Mouse (Mus musculus) lung, embryonic 15.5 days (tissue): ENCODE results near the gene Ptpn3. TPM values are rescaled to one million over a fixed set of nuclear protein-coding genes. Genes with fewer than 3 reads are reported as not detected.

ENCODE experiments used
- ATAC-seq: fragments of 200-750 bp; cut with Nextera tagmentation; 2 replicates; pipeline ENCODE4 v1.8.0; 2017; ENCODE audit warnings: moderate number of reproducible peaks, borderline replicate concordance; ENCODE audit not compliant: low FRiP score, low TSS enrichment; ENCODE audit errors: extremely low read depth
- H3K27ac ChIP-seq: fragments of 300-500 bp; sonication (generic); 2 replicates; pipeline ENCODE4 v1.5.1; 2015; ENCODE audit warnings: moderate library complexity, mild to moderate bottlenecking, inconsistent platforms
- H3K27me3 ChIP-seq: fragments of 300-500 bp; sonication (generic); 2 replicates; pipeline ENCODE4 v1.6.1; 2015; ENCODE audit warnings: inconsistent platforms
- H3K36me3 ChIP-seq: fragments of 300-500 bp; sonication (generic); 2 replicates; pipeline ENCODE4 v1.6.1; 2015; ENCODE audit warnings: inconsistent platforms
- H3K4me1 ChIP-seq: fragments of 300-500 bp; sonication (generic); 2 replicates; pipeline ENCODE4 v1.6.1; 2015; ENCODE audit warnings: inconsistent platforms
- H3K4me2 ChIP-seq: fragments of 300-500 bp; sonication (generic); 2 replicates; pipeline ENCODE4 v1.6.1; 2015; ENCODE audit warnings: inconsistent platforms, mild to moderate bottlenecking, moderate library complexity
- H3K4me3 ChIP-seq: fragments of 300-500 bp; sonication (generic); 2 replicates; pipeline ENCODE4 v1.5.1; 2015; ENCODE audit warnings: mild to moderate bottlenecking, inconsistent platforms
- H3K9ac ChIP-seq: fragments of 300-500 bp; sonication (generic); 2 replicates; pipeline ENCODE4 v1.6.1; 2015; ENCODE audit warnings: inconsistent platforms
- H3K9me3 ChIP-seq: fragments of 300-500 bp; sonication (generic); 2 replicates; pipeline ENCODE4 v1.6.1; 2016; ENCODE audit warnings: inconsistent platforms
- WGBS: fragments of 180-500 bp; shearing (Covaris S2); methylation state at CpG from one replicate; pipeline ENCODE4 v1.1.7; 2015; 5-methylcytosine and 5-hydroxymethylcytosine counted together
- polyA plus RNA-seq: library from polyadenylated mRNA; unstranded; fragments of >200 nt; fragmentation: Nextera tagmentation; extraction: Ambion mirVana; gene quantifications from 2 replicates; pipeline ENCODE4 v1.2.1, GENCODE M21; 2015

Ptpn3 gene
- 4.5 and 4.6 TPM in 2 replicates for polyA plus RNA-seq

- Histone ChIP-seq H3K4me1 (peaks cover 25% of the 10 kb centered on the region), H3K27me3 (peaks cover 42% of the 10 kb centered on the region; the same call in 1 of the 2 replicates), H3K9me3 (no peaks in the 10 kb centered on the region), H3K4me3 (peak within 1 kb of the TSS; percentile 81), H3K4me2 (peak within 1 kb of the TSS; percentile 85), H3K27ac (peak within 1 kb of the TSS; percentile 87), H3K9ac (peak within 1 kb of the TSS; percentile 69), H3K36me3 (no peaks in the 10 kb centered on the region)
- peak; percentile 89 for ATAC-seq
- under 1% methylated on average over 42 of the region's 42 CpGs for WGBS
Observed at GRCm38 (mm10) chr4:57301410-57302313, at the start of gene Ptpn3. Ptpn3 (minus strand) TSS chr4:57301837.

GRCm38 (mm10) chr4:57350541-57350940, 48.9 kb upstream of the Ptpn3 start:
- no peak for ATAC-seq
- 89% methylated on average over 2 of the region's 2 CpGs for WGBS
- no peak overlapping the region for H3K4me3 ChIP-seq

GRCm38 (mm10) chr4:57343996-57344395, 42.4 kb upstream of the Ptpn3 start:
- H3K9ac ChIP-seq, result no peak overlapping the region
- H3K27me3 ChIP-seq, result no peaks in the 10 kb centered on the region
- no peaks in the 10 kb centered on the region for H3K9me3 ChIP-seq
- no peak overlapping the region for H3K4me3 ChIP-seq
- 93% methylated on average over 7 of the region's 7 CpGs for WGBS
- H3K36me3 ChIP-seq, result no peaks in the 10 kb centered on the region
- ATAC-seq, result no peak
- no peak overlapping the region for H3K4me2 ChIP-seq
- no peaks in the 10 kb centered on the region for H3K4me1 ChIP-seq
- no peak overlapping the region for H3K27ac ChIP-seq

More at GRCm38 (mm10) chr4:57350541-57350940, 48.9 kb upstream of the Ptpn3 start:
- Histone ChIP-seq H3K4me2 (no peak overlapping the region), H3K9me3 (no peaks in the 10 kb centered on the region), H3K36me3 (no peaks in the 10 kb centered on the region), H3K9ac (no peak overlapping the region), H3K27ac (no peak overlapping the region), H3K4me1 (no peaks in the 10 kb centered on the region), H3K27me3 (no peaks in the 10 kb centered on the region)

- no peaks in the 10 kb centered on the region for H3K27me3 ChIP-seq
- ATAC-seq, result no peak
- 57% methylated on average over 17 of the region's 17 CpGs for WGBS
Observed at GRCm38 (mm10) chr4:57338923-57339322, 37.3 kb upstream of the Ptpn3 start.

GRCm38 (mm10) chr4:57338061-57338460, 36.4 kb upstream of the Ptpn3 start:
- Histone ChIP-seq H3K9ac (no peak overlapping the region), H3K9me3 (no peaks in the 10 kb centered on the region), H3K36me3 (no peaks in the 10 kb centered on the region), H3K4me3 (no peak overlapping the region), H3K4me2 (no peak overlapping the region), H3K27me3 (no peaks in the 10 kb centered on the region), H3K27ac (no peak overlapping the region), H3K4me1 (no peaks in the 10 kb centered on the region)
- ATAC-seq, result no peak
- WGBS, result 66% methylated on average over 9 of the region's 9 CpGs

More at GRCm38 (mm10) chr4:57338923-57339322, 37.3 kb upstream of the Ptpn3 start:
- no peak overlapping the region for H3K9ac ChIP-seq
- no peak overlapping the region for H3K27ac ChIP-seq
- H3K4me3 ChIP-seq, result no peak overlapping the region
- H3K4me1 ChIP-seq, result no peaks in the 10 kb centered on the region
- no peaks in the 10 kb centered on the region for H3K36me3 ChIP-seq
- peak overlapping the region; percentile 2; the same call in 1 of the 2 replicates for H3K4me2 ChIP-seq
- H3K9me3 ChIP-seq, result no peaks in the 10 kb centered on the region

GRCm38 (mm10) chr4:57335000-57335666, 33.5 kb upstream of the Ptpn3 start:
- ATAC-seq, result no peak

GRCm38 (mm10) chr4:57333926-57334548, 32.4 kb upstream of the Ptpn3 start:
- Histone ChIP-seq H3K27me3 (no peaks in the 10 kb centered on the region), H3K27ac (no peak overlapping the region), H3K4me1 (0 out of 2 replicates have a peak, but pooled peaks cover 7% of the 10 kb centered on the region), H3K9me3 (no peaks in the 10 kb centered on the region), H3K36me3 (no peaks in the 10 kb centered on the region), H3K9ac (no peak overlapping the region), H3K4me2 (no peak overlapping the region), H3K4me3 (no peak overlapping the region)
- peak; percentile 49; the same call in 1 of the 2 replicates for ATAC-seq
- WGBS, result 60% methylated on average over 12 of the region's 12 CpGs

More at GRCm38 (mm10) chr4:57335000-57335666, 33.5 kb upstream of the Ptpn3 start:
- no peaks in the 10 kb centered on the region for H3K9me3 ChIP-seq
- 0 out of 2 replicates have a peak, but pooled peaks cover 7% of the 10 kb centered on the region for H3K4me1 ChIP-seq
- no peak overlapping the region for H3K9ac ChIP-seq
- no peaks in the 10 kb centered on the region for H3K27me3 ChIP-seq
- H3K27ac ChIP-seq, result no peak overlapping the region
- H3K36me3 ChIP-seq, result no peaks in the 10 kb centered on the region
- no peak overlapping the region for H3K4me3 ChIP-seq
- H3K4me2 ChIP-seq, result no peak overlapping the region
- 61% methylated on average over 9 of the region's 9 CpGs for WGBS

GRCm38 (mm10) chr4:57332511-57332910, 30.9 kb upstream of the Ptpn3 start:
- H3K9me3 ChIP-seq, result no peaks in the 10 kb centered on the region
- H3K4me1 ChIP-seq, result 0 out of 2 replicates have a peak, but pooled peaks cover 7% of the 10 kb centered on the region
- H3K27me3 ChIP-seq, result no peaks in the 10 kb centered on the region
- H3K36me3 ChIP-seq, result no peaks in the 10 kb centered on the region
- no peak overlapping the region for H3K4me3 ChIP-seq
- H3K9ac ChIP-seq, result no peak overlapping the region
- no peak overlapping the region for H3K4me2 ChIP-seq
- 43% methylated on average over 3 of the region's 3 CpGs for WGBS
- no peak overlapping the region for H3K27ac ChIP-seq
- ATAC-seq, result no peak

- no peaks in the 10 kb centered on the region for H3K9me3 ChIP-seq
- no peak overlapping the region for H3K9ac ChIP-seq
- no peak overlapping the region for H3K4me3 ChIP-seq
- ATAC-seq, result no peak
- no peaks in the 10 kb centered on the region for H3K36me3 ChIP-seq
- H3K27me3 ChIP-seq, result peaks cover 25% of the 10 kb centered on the region; the same call in 1 of the 2 replicates
- WGBS, result 26% methylated on average over 23 of the region's 23 CpGs
- H3K27ac ChIP-seq, result no peak overlapping the region
- peaks cover 24% of the 10 kb centered on the region for H3K4me1 ChIP-seq
- H3K4me2 ChIP-seq, result peak overlapping the region; percentile 26
Observed at GRCm38 (mm10) chr4:57320606-57321327, 19.1 kb upstream of the Ptpn3 start.

- H3K27me3 ChIP-seq, result peaks cover 23% of the 10 kb centered on the region; the same call in 1 of the 2 replicates
- no peak overlapping the region for H3K9ac ChIP-seq
- H3K4me2 ChIP-seq, result no peak overlapping the region
- peak; percentile 62; the same call in 1 of the 2 replicates for ATAC-seq
- peak overlapping the region; percentile 52 for H3K27ac ChIP-seq
- H3K9me3 ChIP-seq, result no peaks in the 10 kb centered on the region
- WGBS, result 7% methylated on average over 10 of the region's 10 CpGs
- no peaks in the 10 kb centered on the region for H3K36me3 ChIP-seq
- peaks cover 24% of the 10 kb centered on the region for H3K4me1 ChIP-seq
- no peak overlapping the region for H3K4me3 ChIP-seq
Observed at GRCm38 (mm10) chr4:57318525-57319212, 17.0 kb upstream of the Ptpn3 start.
